Mouse (Mus musculus): ENCODE measurements at regions not wholly inside any gene's neighbourhood (a gene's known extent, or its start where the extent isn't known, plus 50 kb on each side); places are given as distances from the start of the nearest gene placed in this dataset.

- DNase-seq, result no peak
- no peak for TF ChIP-seq POLR2A (IDR thresholded peaks at IDR 0.05; ENCODE audit: borderline replicate concordance, insufficient read depth, low read length)
- no peak for TF ChIP-seq CTCF (IDR thresholded peaks at IDR 0.05; ENCODE audit: borderline replicate concordance, insufficient read depth, low read depth, low read length)
- H3K27ac ChIP-seq (ENCODE audit: insufficient read depth, low read length), result no peak overlapping the region
- H3K4me3 ChIP-seq (replicated peaks; ENCODE audit: insufficient read depth, low read depth, low read length), result no peak overlapping the region
- no peaks in the 10 kb centered on the region for H3K27me3 ChIP-seq (ENCODE audit: control insufficient read depth, insufficient read depth, low read length)
- WGBS, result 87% methylated on average over 6 of the region's 6 CpGs
- no peaks in the 10 kb centered on the region for H3K4me1 ChIP-seq (ENCODE audit: control insufficient read depth, insufficient read depth, low read length)
Observed at GRCm38 (mm10) chr6:98635816-98636215, 293.3 kb upstream of the Gm765 start.

DNA sequence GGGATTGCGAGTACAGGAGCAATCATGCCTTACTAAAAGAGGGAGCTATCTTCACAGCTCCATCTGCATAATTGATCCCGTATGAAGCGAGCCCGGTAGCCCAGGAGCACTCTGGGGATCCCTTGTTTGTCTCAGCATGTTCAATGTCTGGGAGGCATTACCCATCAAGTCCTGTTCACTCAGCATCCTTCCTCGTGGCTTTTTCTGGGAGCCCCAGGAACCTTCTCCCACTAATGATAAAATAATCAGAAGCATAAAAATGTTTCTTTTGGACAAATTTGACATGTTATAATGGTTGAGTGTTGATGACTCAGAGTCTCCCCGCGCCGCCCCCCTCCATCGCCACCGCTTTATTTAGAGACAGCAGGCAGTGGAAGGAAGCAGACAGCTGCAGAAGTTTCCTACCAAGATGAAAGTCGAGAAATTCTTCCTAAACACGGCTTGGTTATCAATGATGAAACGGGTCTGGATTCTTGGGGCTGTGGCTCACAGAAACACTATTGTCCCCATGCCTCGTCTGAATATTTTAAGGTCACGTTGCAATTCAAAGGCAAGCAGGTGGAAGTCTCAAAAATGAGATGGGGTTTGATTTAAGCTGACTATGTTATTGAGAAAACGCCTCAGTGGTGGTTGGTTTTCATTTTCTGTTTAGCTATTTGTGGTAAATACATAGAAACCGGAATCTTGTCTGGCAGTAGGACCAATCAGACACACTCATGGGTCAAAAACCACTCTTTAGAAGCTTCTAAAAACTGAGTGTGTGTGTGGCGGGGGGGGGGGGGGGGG is 289.9 kb upstream of the Gm765 start:
- WGBS, result 25% methylated on average over 18 of the region's 18 CpGs
- Histone ChIP-seq H3K4me3 (replicated peaks; ENCODE audit: insufficient read depth, low read depth, low read length) (no peak overlapping the region), H3K4me1 (ENCODE audit: control insufficient read depth, insufficient read depth, low read length) (no peaks in the 10 kb centered on the region), H3K27me3 (ENCODE audit: control insufficient read depth, insufficient read depth, low read length) (no peaks in the 10 kb centered on the region), H3K27ac (ENCODE audit: insufficient read depth, low read length) (no peak overlapping the region)
- TF ChIP-seq POLR2A (IDR thresholded peaks at IDR 0.05; ENCODE audit: borderline replicate concordance, insufficient read depth, low read length), result no peak
- no peak for TF ChIP-seq CTCF (IDR thresholded peaks at IDR 0.05; ENCODE audit: borderline replicate concordance, insufficient read depth, low read depth, low read length)
- DNase-seq, result no peak

GRCm38 (mm10) chr6:98631269-98631668 is 288.7 kb upstream of the Gm765 start:
- H3K27me3 ChIP-seq (ENCODE audit: control insufficient read depth, insufficient read depth, low read length), result no peaks in the 10 kb centered on the region
- no peaks in the 10 kb centered on the region for H3K4me1 ChIP-seq (ENCODE audit: control insufficient read depth, insufficient read depth, low read length)
- no peak for DNase-seq
- TF ChIP-seq POLR2A (IDR thresholded peaks at IDR 0.05; ENCODE audit: borderline replicate concordance, insufficient read depth, low read length), result no peak
- no peak for TF ChIP-seq CTCF (IDR thresholded peaks at IDR 0.05; ENCODE audit: borderline replicate concordance, insufficient read depth, low read depth, low read length)
- H3K4me3 ChIP-seq (replicated peaks; ENCODE audit: insufficient read depth, low read depth, low read length), result no peak overlapping the region
- WGBS, result 85% methylated on average over 8 of the region's 8 CpGs
- H3K27ac ChIP-seq (ENCODE audit: insufficient read depth, low read length), result no peak overlapping the region

DNA sequence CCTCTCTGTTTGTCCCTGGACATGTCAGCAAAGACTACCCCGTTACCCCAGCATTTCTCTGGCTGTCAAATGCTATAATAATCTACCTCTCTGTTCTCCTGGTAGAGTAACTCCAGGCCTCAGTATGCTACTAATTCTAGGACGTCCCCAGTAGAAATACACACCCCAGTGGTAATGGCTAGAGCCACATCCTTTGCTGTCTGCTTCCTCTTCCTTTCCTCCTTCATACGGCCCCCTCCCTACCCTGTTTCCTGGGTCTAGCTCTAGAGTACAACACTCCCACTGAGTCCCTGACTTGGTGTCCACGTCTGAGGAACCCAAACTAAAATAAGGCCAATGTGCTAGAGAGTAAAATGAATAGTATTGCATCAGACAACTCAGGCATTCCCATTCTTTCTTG is 287.1 kb upstream of the Gm765 start:
- Histone ChIP-seq H3K27ac (ENCODE audit: insufficient read depth, low read length) (no peak overlapping the region), H3K27me3 (ENCODE audit: control insufficient read depth, insufficient read depth, low read length) (no peaks in the 10 kb centered on the region), H3K4me1 (ENCODE audit: control insufficient read depth, insufficient read depth, low read length) (no peaks in the 10 kb centered on the region), H3K4me3 (replicated peaks; ENCODE audit: insufficient read depth, low read depth, low read length) (no peak overlapping the region)
- WGBS, result 84% methylated on average over 4 of the region's 4 CpGs
- DNase-seq, result no peak
- TF ChIP-seq CTCF (IDR thresholded peaks at IDR 0.05; ENCODE audit: borderline replicate concordance, insufficient read depth, low read depth, low read length) (no peak), POLR2A (IDR thresholded peaks at IDR 0.05; ENCODE audit: borderline replicate concordance, insufficient read depth, low read length) (no peak)

DNA sequence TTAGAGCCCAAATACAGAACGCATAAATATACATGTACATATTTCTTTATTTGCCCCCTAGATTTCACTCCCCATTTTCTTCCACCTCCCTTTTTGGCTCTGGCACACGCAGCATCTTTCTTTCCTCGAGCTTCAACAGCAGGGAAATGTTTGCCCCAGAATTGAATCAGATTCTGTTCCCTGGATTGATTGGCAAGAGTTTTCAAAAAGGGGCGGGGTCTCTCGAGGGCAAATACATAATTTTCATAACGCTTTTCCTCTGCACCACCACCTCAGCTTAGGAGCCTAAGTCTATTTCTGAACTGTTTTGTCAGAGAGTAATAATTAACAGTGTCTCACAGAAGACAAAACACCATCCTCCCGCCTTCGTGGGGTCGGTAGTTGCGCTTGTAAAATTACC is 283.9 kb upstream of the Gm765 start:
- H3K27ac ChIP-seq (ENCODE audit: insufficient read depth, low read length), result no peak overlapping the region
- TF ChIP-seq CTCF (IDR thresholded peaks at IDR 0.05; ENCODE audit: borderline replicate concordance, insufficient read depth, low read depth, low read length) (no peak), POLR2A (IDR thresholded peaks at IDR 0.05; ENCODE audit: borderline replicate concordance, insufficient read depth, low read length) (no peak)
- WGBS, result 61% methylated on average over 10 of the region's 10 CpGs
- no peak overlapping the region for H3K4me3 ChIP-seq (replicated peaks; ENCODE audit: insufficient read depth, low read depth, low read length)
- no peaks in the 10 kb centered on the region for H3K27me3 ChIP-seq (ENCODE audit: control insufficient read depth, insufficient read depth, low read length)
- H3K4me1 ChIP-seq (ENCODE audit: control insufficient read depth, insufficient read depth, low read length), result no peaks in the 10 kb centered on the region
- DNase-seq, result no peak

- DNase-seq, result no peak
- Histone ChIP-seq H3K27me3 (ENCODE audit: control insufficient read depth, insufficient read depth, low read length) (no peaks in the 10 kb centered on the region), H3K4me3 (replicated peaks; ENCODE audit: insufficient read depth, low read depth, low read length) (no peak overlapping the region), H3K4me1 (ENCODE audit: control insufficient read depth, insufficient read depth, low read length) (no peaks in the 10 kb centered on the region), H3K27ac (ENCODE audit: insufficient read depth, low read length) (no peak overlapping the region)
- no peak for TF ChIP-seq CTCF (IDR thresholded peaks at IDR 0.05; ENCODE audit: borderline replicate concordance, insufficient read depth, low read depth, low read length)
- no peak for TF ChIP-seq POLR2A (IDR thresholded peaks at IDR 0.05; ENCODE audit: borderline replicate concordance, insufficient read depth, low read length)
- 74% methylated on average over 3 of the region's 3 CpGs for WGBS
Observed at GRCm38 (mm10) chr6:98620886-98621285, 278.3 kb upstream of the Gm765 start.

DNA sequence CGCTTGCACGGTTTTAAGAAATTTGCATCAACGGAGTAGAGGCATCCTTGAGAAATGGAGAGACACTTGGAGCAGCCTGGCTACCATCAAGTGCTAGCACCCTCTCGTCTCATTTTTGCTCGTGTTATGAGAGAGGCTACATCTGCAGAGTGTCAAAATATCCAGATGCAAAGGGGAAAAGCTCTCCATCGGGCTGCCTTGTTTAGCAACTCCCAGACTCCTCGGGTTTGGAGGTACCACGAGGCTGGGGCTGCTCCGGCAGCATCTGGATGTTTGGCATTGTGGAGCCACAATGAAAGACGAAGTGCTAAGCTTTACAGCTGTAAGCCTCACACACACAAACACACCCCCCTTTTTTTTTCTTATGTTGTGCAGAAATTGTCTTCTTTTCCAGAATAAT is 270.5 kb upstream of the Gm765 start:
- no peak overlapping the region for H3K27ac ChIP-seq (ENCODE audit: insufficient read depth, low read length)
- H3K4me1 ChIP-seq (ENCODE audit: control insufficient read depth, insufficient read depth, low read length), result no peaks in the 10 kb centered on the region
- WGBS, result 88% methylated on average over 10 of the region's 10 CpGs
- TF ChIP-seq POLR2A (IDR thresholded peaks at IDR 0.05; ENCODE audit: borderline replicate concordance, insufficient read depth, low read length) (no peak), CTCF (IDR thresholded peaks at IDR 0.05; ENCODE audit: borderline replicate concordance, insufficient read depth, low read depth, low read length) (no peak)
- H3K27me3 ChIP-seq (ENCODE audit: control insufficient read depth, insufficient read depth, low read length), result no peaks in the 10 kb centered on the region
- no peak overlapping the region for H3K4me3 ChIP-seq (replicated peaks; ENCODE audit: insufficient read depth, low read depth, low read length)
- no peak for DNase-seq

GRCm38 (mm10) chr6:98609133-98609532 is 266.6 kb upstream of the Gm765 start:
- no peak for TF ChIP-seq POLR2A (IDR thresholded peaks at IDR 0.05; ENCODE audit: borderline replicate concordance, insufficient read depth, low read length)
- no peak for TF ChIP-seq CTCF (IDR thresholded peaks at IDR 0.05; ENCODE audit: borderline replicate concordance, insufficient read depth, low read depth, low read length)
- WGBS, result 85% methylated on average over 1 of the region's 1 CpGs
- no peaks in the 10 kb centered on the region for H3K27me3 ChIP-seq (ENCODE audit: control insufficient read depth, insufficient read depth, low read length)
- no peak for DNase-seq
- H3K27ac ChIP-seq (ENCODE audit: insufficient read depth, low read length), result no peak overlapping the region
- no peak overlapping the region for H3K4me3 ChIP-seq (replicated peaks; ENCODE audit: insufficient read depth, low read depth, low read length)
- no peaks in the 10 kb centered on the region for H3K4me1 ChIP-seq (ENCODE audit: control insufficient read depth, insufficient read depth, low read length)

Data from cerebellum, adult 2 months (tissue).